25 mouse cellular contexts compared by ENCODE assay signal in the genomic region with DNA sequence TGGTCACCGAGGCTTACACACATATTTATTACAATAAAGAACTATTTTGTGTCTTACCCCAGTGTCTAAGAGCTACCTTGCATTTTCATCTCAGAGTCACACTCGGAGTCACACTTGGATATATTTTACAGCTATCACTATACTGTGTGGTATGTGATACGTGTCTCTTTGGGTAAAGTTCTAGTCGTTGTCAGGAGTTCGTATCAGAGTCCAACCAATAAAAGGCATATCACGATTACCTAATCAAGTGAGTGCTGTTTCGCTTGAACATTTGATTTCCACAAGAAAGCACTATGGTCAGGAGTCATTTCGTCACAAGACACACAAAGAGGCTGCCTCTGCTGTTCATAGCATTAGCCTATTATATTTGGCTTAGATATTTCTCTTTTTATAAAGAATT.
"Had no signal": no experiment of that assay in that cellular context is flagged by ENCODE, and none has a peak within 500 bp of the region (broad histone marks: within the 10 kb centered on the region; RNA-seq: fewer than 3 reads in every experiment).

No protein-coding gene starts in this region.

- H3K4me1 ChIP-seq: kidney, embryonic 15.5 days; limb, embryonic 13.5 days; limb, embryonic 15.5 days had no signal

- H3K36me3 ChIP-seq: heart, embryonic 12.5 days; hindbrain, embryonic 12.5 days; kidney, embryonic 15.5 days; limb, embryonic 13.5 days; limb, embryonic 15.5 days had no signal

- H3K4me2 ChIP-seq: heart, embryonic 12.5 days; hindbrain, embryonic 12.5 days; hindbrain, embryonic 14.5 days; kidney, embryonic 15.5 days; limb, embryonic 13.5 days; limb, embryonic 15.5 days had no signal

- H3K27ac ChIP-seq: heart, adult 2 months; hindbrain, embryonic 10.5 days; hindbrain, embryonic 12.5 days; hindbrain, embryonic 14.5 days; kidney, embryonic 15.5 days; kidney, postnatal 0 days; limb, embryonic 13.5 days; limb, embryonic 15.5 days had no signal

- H3K4me3 ChIP-seq: heart, adult 2 months; heart, embryonic 12.5 days; hindbrain, embryonic 10.5 days; hindbrain, embryonic 12.5 days; kidney, embryonic 15.5 days; limb, embryonic 13.5 days; limb, embryonic 15.5 days had no signal

- H3K9ac ChIP-seq: forebrain, postnatal 0 days; heart, embryonic 12.5 days; hindbrain, embryonic 12.5 days; hindbrain, embryonic 14.5 days; kidney, embryonic 15.5 days; limb, embryonic 13.5 days; limb, embryonic 15.5 days had no signal

- H3K27me3 ChIP-seq: heart, embryonic 12.5 days; hindbrain, embryonic 12.5 days; kidney, embryonic 15.5 days; limb, embryonic 13.5 days; limb, embryonic 15.5 days had no signal

- ATAC-seq: forebrain, postnatal 0 days; hindbrain, embryonic 16.5 days; inflammation-experienced regulatory T-cells, adult 6 months had no signal

- DNase-seq: forebrain, postnatal 0 days; gastrocnemius, postnatal 14 days; gastrocnemius, postnatal 36 days; heart, adult 11 months; heart, adult 2 months; heart, postnatal 10 days; heart, postnatal 4 days; kidney, adult 11 months; kidney, adult 2 months; kidney, adult 9 months; kidney, postnatal 14 days; kidney, postnatal 36 days; layer of hippocampus, adult 9-11 months; layer of hippocampus, postnatal 36 days; left cerebral cortex, postnatal 4 days had no signal

- H3K9me3 ChIP-seq: heart, embryonic 12.5 days; hindbrain, embryonic 12.5 days; kidney, embryonic 15.5 days; limb, embryonic 13.5 days; limb, embryonic 15.5 days had no signal
